Mouse (Mus musculus) spleen, embryonic (tissue): ENCODE measurements around the gene Rgs7bp.

Source experiments
- CTCF ChIA-PET: fragments of 350-600 bp; sonication (Branson Sonifier 250); formaldehyde crosslinking; loops from one replicate; lab custom pipeline; 2022; lab: Charles Lee

Gene Rgs7bp

DNA sequence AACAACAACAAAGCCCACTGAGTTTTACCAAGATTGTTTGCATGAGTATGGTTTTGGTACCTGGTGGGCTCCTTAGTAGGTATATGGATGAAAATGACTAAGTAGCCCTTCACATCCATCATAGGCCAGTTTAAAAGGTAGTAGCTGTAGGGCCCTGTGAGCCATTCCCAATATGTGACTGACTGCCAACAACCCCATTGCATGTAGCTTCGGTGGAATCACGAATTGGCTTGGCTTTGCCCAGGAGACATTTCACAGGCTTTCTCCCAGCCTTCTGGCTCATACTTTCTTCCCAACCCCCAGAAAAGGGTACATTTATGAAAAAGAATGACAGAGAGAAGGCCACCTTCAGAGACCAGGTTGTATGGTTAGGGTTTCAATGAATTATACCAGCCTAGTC is 45.8 kb downstream of the Rgs7bp start:
- CTCF ChIA-PET, result no interaction called here

DNA sequence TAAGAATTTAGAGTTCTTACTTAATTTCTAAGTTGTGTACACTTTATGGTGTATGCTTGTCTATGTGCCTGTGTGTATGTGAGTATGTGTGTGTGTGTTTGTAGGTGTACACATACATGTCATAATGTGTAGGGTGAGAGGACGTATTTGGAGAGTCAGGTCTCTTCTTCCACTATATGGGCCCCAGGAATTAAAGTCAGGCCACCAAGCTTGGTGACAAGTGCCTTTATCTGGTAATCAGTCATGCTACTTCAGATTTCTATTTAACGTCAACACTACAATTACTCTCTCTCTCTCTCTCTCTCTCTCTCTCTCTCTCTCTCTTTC is 51.9 kb downstream of the Rgs7bp start:
- CTCF ChIA-PET, result no interaction called here

DNA sequence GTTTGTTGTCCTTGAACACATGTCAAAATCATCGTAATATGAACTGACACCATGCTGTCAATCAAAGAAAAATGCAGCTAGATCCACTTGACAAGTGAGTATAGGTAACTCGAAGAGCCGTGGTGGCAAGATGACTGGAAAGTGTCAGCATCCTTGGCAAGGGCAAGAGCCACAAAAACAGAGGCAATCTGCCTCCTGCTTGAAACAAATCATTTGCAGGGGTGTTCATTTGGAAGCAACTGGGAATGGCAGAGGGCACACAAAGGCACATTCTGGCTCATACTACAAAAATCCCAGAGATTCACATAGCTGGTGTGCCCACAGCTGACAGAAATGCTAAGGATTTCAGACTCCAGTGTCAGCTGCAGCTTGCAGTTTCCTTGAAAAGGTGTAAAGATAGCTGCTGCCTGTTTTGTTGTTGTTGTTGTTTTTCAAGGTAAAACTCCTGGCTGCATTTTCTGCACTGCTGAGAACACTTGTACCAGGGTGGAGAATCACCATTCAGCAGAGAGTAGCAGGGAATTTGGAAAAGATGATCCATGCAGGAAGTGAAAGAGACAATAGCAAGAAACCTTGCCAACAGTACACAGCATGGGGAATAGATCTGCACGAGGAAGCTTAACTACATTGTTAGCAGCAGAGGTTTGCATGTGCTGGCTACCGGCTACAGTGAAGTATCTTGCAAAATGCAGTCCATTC is 52.4 kb downstream of the Rgs7bp start:
- CTCF ChIA-PET, result no interaction called here

DNA sequence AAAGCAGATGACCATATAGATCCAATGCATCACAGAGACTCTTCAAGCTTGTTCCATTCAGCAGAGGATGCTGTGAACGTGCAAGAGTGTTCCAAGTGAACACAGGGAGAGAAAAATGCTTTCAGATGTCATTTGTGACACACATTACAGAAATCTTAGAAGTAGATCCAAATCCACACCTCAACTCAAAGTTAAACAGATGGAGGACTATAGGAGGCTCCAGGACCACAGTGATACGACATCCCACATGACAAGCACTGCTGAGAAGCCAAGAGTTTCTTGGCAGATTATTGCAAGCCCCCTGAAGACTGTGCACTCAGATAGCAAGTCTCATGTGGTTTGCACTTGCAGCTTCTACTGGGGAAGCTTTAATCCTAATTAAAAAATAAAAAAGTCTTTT is 53.0 kb downstream of the Rgs7bp start:
- CTCF ChIA-PET, result no interaction called here

DNA sequence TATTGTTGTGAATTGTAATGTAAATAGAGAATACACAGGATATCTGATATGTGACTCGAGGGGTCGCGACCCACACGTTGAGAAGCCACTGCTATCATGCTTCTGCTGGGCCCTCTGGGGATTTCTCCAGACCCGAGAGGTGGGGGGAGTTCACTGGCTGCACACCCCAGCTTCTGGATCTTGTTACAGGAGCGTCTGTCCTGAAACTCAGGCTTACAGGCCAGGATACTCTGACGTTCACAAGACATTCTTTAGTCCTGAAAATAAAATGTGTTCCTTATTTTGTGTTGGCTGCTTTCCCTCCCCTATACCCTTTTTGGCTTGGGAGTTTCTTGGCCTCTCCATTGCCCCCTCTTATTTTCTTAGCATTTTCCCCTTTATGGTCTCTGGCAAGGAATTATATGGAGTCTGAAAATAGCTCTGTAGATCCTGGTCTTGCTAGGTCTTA is 65.9 kb downstream of the Rgs7bp start:
- CTCF ChIA-PET, result no interaction called here

DNA sequence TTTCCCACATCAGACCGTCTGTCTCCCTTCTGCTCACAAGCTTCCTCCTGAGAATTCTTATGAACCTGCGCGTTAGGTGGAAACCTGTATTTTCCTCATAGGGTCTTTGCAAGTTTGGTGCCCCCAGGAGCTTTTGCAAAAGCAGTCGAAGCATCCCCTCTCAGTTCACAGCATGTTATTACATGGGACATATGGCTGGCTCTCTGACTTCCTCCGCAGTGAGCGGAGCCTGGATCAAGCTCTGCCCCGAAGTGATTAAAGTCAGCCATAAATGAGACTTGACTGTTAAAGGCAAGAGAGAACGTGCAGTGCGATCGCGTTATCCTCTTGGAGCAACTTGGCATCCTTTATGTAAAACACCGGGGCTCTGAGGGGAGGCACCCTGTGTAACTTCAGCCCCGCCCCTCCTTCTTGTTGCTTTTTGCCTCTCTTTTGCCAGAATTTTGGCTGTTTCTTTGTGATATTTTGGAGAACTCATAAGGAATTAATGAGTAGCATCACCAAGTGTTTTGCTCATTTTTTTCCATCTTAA is 66.7 kb downstream of the Rgs7bp start:
- CTCF ChIA-PET, result no interaction called here

DNA sequence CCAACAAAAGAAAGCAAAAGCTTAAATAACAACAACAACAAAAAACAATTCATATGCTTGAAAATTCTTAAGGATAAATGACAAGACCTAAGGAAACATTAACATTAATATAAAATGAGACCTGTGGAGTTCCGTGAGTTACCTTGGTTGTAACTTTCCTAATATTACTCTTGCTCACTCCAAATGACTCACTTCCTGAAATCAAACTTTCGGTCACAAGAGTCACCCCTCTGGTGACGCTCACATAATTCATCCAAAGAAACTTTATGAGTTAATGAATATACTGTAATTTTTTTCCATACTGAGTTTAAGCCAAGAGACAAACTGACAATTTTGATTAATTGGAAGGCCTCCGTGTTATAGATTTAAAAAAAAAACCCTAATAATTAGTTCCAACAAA is 69.0 kb downstream of the Rgs7bp start:
- CTCF ChIA-PET, result no interaction called here

DNA sequence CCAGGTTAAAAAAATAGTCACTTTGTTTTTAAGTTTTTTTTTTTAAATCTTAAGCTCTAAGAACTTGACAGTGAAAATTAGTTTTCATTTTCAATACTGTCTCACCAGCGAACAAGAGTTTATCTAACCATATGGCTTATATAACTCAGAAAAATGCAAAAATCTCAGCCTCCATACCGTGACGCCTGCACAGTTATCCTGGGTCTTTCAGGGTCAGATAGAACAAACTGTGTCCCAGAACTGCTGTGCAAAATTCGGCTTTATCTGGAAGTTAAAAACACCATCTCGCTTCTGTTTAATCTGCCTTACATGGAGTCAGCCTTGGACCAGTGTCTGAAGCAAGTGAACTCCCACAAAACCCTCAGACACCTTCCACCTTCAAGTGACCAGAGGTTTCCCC is 70.7 kb downstream of the Rgs7bp start:
- CTCF ChIA-PET, result no interaction called here

DNA sequence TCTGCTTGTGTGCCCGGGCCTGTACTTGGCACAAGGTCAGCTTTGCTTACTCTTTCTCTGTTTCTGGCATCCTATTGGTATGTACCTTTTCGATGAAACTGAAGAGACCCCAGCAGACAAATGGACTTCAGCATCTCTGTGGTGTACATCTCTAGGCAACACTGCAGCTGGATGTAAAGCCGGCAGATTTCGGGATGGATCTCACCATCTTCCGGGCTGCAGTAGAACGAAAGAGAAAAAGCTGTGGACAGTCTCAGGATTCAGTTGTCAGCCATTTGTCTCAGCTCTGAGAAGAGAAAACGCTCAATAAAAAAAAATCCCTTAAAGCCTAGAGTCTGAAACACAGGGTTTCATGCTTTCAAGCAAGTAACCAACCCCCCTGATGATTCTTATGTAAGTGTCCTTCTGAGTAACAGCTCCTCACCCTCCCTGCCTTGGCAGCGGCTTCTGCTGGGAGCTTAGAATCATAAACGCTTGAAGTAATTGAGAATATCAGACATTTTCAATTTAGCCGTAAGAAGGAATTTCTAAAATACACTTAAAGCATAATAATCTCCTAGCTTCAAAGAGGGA is 71.9 kb downstream of the Rgs7bp start:
- CTCF ChIA-PET, result no interaction called here

DNA sequence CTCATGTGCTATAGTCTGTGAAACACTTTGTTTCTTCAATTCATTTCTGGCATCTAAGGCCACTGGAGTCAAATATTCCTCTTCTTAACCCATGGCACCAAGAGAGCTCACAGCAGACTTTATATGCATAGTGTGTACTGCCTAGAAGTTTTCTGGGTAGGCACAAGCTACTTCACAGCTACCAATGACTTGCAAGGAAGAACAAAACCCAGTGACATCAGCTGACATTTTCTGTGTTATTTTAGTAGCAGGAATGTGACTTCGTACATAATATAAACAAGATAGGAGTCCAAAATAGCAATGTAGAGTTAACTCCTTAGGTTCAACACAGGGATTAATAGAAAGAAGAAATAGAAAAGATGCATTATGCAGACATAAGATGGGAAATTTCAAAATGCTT is 76.6 kb downstream of the Rgs7bp start:
- CTCF ChIA-PET, result no interaction called here

DNA sequence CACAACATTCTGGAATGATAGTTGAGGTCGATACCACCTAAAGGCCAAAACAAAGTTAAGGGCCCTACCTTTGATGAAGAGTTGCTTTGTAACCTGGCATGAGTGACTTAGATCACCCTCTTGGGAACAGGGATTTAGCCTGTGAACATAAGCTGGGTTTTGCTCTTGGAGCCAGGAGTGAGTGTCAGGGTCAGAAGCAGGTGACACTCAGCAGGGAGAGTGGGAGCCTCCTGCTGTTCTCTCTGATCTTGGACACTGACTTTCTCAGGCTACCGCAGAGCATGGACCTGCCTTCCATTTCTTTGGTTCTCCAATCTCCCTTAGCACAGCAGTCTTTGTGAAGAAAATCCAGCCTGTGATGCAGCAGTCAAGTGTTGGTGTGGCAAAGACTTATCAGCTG is 87.2 kb downstream of the Rgs7bp start:
- CTCF ChIA-PET, result no interaction called here

DNA sequence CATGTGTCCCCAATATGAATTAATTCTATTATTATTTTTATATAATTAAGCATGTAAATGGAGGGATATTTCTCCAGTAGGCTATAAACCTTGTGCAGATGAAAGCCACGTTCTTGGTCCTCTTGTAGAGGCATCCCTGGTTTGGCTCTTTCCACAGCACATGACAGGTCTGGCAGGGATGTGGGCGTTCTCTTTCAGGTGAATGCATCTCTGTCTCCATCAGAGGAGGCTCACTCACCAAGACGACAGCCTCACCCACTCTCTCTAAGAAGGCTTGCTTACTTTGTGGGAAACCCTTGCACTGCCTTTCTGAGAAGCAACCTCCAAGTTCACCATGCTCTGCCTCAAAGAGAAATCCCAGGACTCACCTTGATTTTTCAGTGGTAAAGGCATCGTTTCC is 91.0 kb downstream of the Rgs7bp start:
- CTCF ChIA-PET, result no interaction called here

DNA sequence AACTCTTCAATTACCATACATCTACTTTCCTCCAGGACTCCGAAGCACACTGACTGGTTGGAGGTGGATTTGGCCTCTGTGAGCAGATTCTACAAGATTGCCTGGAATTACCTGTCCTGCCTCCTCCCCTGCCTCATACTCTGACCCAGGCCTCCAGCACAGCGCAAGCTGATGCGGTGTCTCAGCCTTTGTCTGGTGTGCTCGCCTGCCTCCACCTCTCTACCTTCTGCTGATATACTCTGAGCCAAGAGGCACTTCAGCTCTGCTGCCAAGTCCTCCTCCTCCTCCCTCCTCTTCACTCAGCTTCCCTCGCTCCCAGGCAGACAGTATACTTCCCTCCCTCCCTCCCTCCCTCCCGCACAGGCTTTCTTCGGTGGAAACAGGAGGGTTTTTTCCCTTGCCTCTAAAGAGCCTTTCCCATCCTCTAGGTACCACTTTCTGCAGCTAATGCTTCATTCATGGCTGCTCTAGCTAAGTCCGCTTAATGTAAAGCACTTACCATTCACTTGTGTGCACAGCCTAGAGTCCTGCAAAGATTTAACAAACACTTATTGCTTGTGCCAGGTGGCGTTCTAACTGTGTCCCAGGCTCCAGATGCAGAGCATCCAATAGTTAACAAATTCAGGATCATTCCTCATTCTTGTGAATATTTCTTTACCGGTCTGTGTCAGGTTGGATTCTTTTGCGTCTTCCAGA is 91.9 kb downstream of the Rgs7bp start:
- CTCF ChIA-PET, result no interaction called here

DNA sequence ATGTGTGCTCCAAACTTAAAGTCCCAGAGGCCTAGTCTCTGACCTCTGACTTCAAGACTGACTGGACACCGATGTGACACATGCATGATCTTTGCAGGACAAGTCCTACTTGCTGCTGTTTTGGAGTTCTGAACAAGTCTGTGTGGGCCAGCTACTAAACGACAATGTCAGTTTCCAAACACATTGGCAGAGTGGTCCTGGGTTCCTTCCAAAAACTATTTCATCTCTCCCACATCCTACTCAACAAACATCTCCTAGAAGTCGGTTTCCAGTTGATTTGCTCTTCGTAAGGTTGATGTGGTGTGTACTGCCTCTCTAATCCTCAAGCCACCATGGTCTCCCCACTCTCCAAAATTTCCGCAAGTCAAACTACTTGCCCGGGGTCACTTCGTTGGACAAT is 92.6 kb downstream of the Rgs7bp start:
- CTCF ChIA-PET, result no interaction called here

DNA sequence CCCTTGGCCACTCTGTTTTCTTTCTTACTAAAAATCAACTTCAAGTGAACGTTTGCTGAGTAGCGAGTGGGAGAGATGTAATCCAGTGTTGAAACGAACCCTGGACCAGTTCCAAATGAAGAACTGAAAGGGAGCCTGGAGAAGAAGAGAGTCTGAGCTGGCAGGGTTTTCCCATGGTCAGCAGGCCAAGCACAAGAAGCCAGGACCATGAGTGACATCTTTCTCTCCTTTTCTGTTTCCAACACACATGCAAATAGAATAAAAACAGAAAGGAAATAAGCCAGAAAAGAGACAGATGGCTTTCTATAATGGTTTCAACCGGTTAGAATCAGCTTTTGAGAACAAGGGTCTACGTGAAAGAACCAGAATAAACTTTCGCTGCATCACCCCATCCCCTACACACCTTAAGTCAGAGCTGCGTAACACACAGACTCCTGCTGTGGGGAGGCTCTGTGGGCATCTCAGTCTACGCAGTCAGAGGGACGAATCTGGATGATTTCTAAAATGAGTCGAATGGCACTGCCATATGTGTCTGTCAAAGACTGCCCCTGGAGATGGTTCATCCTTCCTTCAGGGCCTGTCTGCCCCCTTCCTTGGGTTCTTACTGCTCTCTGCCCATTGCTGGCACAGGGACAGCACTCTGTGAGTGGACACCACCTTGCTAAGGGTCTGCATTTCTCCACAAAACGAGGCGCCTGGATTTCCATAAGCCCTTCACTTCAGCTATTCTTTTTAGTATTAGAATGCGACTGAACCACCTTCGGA is 93.6 kb downstream of the Rgs7bp start:
- CTCF ChIA-PET, result no interaction called here

DNA sequence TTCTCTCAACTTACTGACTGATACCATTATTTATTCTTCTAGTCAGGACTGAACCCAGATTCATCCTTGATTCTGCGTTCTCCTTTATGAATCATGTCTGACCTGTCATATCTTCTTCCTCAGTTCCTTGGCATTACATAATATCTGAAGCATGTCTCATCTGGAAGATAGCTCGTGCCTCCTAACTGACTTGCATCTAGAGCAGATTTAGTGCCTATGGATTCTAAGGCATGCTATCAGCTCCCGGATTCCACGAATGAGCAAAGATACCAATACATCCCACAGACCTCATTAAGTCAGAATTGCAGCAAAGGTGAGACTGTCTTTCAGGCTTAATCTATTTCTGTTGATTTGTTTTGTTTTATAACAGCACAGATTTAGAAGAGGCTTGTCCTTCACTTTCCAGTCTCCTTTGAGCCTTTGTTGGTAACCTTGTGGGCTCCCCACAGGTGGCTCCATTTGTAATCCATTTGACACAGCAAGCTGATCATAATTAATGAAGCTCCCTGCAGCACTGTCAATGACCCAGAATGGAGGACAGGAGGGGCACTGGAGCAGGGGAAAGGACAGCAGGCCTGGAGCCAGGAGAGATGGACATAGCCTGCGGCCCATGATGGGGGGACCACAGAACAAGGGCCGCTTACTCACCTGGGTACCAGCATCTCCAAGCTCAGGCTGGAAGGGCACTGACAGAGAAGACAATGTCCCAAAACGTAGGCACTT is 94.4 kb downstream of the Rgs7bp start:
- CTCF ChIA-PET, result no interaction called here

DNA sequence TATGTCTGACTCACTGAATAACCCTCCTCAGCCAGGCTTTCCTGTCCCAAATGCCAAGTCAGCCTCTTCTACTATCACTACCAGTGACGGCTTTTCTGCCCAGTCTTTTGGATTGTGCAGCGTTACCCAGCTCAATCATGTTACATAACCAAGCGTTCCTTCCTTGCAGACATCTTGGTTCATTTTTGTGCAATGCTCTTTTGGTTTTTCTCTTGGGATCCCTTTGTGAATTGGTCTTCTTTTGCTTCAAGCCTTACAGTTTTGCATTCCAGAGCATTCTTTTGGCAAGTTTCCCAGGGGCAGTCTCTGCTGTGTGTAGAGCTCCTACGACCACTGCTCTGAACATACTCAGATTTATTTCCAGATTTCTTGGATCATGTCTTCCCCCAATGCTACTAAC is 95.0 kb downstream of the Rgs7bp start:
- CTCF ChIA-PET, result no interaction called here

DNA sequence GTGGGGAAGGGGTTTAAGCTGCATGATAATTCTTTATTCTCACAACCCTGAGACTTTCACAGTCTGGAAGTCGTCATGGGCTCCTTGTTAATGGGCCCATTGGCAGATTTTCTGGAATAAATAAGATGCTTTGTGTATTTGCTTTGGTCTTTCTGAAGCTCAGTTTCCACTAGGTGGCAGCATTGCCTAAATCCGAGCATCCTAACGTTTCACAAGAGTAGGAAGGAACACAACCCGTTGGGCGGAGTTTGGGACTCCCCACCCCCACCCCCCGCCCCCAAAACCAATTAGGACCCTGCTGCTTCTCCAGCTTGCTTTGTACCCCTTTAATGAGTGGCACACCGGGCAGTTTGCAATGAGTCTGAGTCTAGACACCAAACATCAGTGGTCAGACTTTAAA is 106.8 kb downstream of the Rgs7bp start:
- CTCF ChIA-PET, result interaction anchor here (0.6 to 0.7 kb wide), 3 partner anchors 22 to 526 kb away, joined by 3 to 6 read pairs (median 4); no protein-coding TSS in a partner anchor

DNA sequence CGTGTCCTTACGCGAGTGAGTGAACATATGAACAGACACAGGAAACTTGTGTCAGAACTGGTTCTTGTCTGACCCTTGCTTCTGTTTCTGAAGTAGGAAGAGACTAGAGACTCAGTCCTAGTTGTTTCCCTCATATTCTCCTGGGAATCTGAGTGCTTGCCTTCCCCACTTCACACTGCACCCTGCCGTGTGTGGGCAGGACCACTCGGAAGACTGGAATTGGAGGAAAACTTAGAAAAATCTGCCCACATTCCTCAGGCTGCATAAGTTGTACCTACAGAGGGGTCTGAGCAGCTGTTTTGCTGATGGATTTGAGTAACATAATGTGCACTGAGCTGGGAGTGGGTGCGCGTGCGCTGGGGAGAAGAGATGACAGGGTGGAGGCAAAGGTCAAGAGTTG is 114.2 kb downstream of the Rgs7bp start:
- CTCF ChIA-PET, result no interaction called here

DNA sequence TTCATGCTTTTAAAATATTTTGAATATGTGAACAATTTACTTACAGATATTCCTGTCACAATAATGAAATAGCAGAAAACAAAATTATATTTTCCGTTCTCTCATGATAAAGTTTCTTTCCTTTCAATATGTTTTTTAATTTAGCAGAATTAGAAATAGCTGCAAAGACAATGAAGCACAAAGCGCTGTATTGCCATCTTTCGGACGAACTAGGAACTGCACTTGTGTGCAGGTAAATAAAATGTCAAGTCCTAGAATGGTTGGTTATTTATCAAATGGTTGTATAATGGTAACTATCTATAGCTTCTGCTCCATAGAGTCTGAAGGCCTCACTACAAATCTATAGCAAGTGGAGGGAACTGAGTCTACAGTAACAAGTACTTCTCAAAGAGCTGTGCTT is 114.9 kb downstream of the Rgs7bp start:
- CTCF ChIA-PET, result no interaction called here

DNA sequence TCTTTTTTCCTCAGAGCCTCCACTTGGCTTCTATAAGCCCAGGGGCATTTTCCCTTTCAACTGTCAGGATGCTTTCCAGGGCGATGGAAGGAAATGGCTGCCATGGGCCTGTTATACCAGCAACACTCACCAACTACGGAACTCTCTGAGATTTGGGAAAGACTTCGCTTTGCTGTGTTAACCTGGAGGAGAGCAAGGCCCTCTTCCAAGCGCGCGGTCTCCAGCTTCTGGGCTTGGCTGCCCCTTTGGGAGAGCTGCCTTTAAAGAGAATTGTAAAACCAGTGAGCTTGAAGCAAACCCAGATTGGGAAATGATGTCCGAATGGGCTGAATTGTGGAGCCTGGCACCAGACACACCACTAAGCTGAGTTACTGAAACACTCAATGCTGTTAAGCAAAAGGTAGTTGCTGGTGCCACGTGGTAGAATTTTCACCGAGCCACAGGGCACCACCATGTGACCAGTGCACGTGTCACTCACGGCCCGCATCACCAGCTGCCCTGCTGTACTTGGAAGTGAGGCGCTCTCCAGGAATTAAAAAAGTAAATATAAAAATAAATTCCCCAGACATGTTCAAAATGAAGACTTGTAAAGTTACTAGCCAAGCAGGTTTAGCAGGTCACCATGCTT is 115.7 kb downstream of the Rgs7bp start:
- CTCF ChIA-PET, result no interaction called here
